Mouse (Mus musculus) cerebellum, adult 2 months (tissue): Measurements from ENCODE around the gene Sirpb1a.

Experiments
- CTCF ChIP-seq: fragments of 200-500 bp; IDR thresholded peaks from 2 replicates; pipeline ENCODE4 v1.5.1; 2011; ENCODE audit warnings: low read depth, mild to moderate bottlenecking, control low read depth, low read length, moderate library complexity, borderline replicate concordance; ENCODE audit not compliant: insufficient read depth
- POLR2A ChIP-seq: fragments of 200-500 bp; IDR thresholded peaks from 2 replicates; pipeline ENCODE4 v1.6.1; 2011; ENCODE audit warnings: low read length, control low read depth, borderline replicate concordance; ENCODE audit not compliant: insufficient read depth

- TF ChIP-seq POLR2A (no peak), CTCF (no peak)
Observed at GRCm38 (mm10) chr3:15427917-15428316, 1.6 kb upstream of the Sirpb1a start.
